Mouse (Mus musculus): Measurements from ENCODE around the gene Angpt4.

The Angpt4 gene

GRCm38 (mm10) chr2:151910919-151911500, at the start of gene Angpt4:
TSS of gene Angpt4 (plus strand) at chr2:151911210.
- CTCF ChIA-PET: no interaction called here

- CTCF ChIA-PET: interaction anchor here (0.6 to 0.8 kb wide), 2 partner anchors 146 to 189 kb away, joined by 3 to 10 read pairs; no protein-coding TSS in a partner anchor
Measured at GRCm38 (mm10) chr2:151862257-151862810, 48.7 kb upstream of the Angpt4 start.

GRCm38 (mm10) chr2:151864941-151865340, 46.1 kb upstream of the Angpt4 start:
- CTCF ChIA-PET: no interaction called here

GRCm38 (mm10) chr2:151866487-151866886, 44.5 kb upstream of the Angpt4 start:
- CTCF ChIA-PET: interaction anchor here (0.6 kb wide), 1 partner anchor 13 kb away, joined by 3 read pairs; no protein-coding TSS in a partner anchor

GRCm38 (mm10) chr2:151868196-151868595, 42.8 kb upstream of the Angpt4 start:
- CTCF ChIA-PET: interaction anchor here (0.7 kb wide), 1 partner anchor 18 kb away, joined by 3 read pairs; no protein-coding TSS in a partner anchor

DNA sequence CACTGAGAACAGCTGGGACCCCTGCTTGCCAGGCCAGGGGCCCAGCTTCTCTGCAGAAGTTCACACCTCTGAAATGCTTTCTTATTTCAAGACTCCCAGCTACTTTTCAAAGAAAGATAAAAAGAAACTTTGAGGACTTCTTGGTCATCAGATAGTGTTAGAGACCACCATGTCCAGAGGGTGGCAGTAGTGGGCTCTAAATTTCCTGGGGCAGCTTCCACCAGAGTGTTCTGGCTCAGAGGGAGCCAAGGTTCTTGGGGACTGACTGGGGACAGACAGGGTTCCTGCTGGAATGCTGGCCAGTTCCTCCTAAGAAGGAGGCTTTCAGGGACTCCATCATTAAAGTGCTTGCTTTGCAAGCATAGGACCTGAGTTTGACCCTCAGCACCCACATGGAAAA, 36.5 kb upstream of the Angpt4 start:
- CTCF ChIA-PET: no interaction called here

- CTCF ChIA-PET: no interaction called here
Measured at GRCm38 (mm10) chr2:151876012-151876485, 35.0 kb upstream of the Angpt4 start.

- CTCF ChIA-PET: no interaction called here
Measured at GRCm38 (mm10) chr2:151878645-151879044, 32.4 kb upstream of the Angpt4 start.

GRCm38 (mm10) chr2:151879760-151880159, 31.2 kb upstream of the Angpt4 start:
- CTCF ChIA-PET: no interaction called here

DNA sequence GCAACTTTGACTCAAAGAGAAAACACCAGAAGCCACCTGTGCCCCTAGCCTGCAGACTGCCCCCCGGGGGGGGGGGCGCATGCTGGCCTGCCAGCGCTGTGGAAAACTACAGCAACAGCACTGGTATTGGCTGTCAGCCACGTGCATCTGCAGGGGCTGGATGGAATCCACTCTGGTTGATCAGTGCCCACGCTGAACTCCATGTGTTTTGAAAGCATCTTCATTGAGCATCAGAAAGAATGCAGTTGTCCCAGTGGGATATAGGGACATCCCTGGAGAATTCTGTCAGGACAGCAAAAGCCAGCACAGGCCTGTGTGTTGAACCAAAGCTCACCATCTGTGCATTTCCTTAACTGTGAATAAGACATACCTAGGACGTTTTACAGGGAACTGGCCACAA, 20.0 kb upstream of the Angpt4 start:
- CTCF ChIA-PET: no interaction called here

- CTCF ChIA-PET: no interaction called here
Measured at GRCm38 (mm10) chr2:151893122-151893774, 17.8 kb upstream of the Angpt4 start.

DNA sequence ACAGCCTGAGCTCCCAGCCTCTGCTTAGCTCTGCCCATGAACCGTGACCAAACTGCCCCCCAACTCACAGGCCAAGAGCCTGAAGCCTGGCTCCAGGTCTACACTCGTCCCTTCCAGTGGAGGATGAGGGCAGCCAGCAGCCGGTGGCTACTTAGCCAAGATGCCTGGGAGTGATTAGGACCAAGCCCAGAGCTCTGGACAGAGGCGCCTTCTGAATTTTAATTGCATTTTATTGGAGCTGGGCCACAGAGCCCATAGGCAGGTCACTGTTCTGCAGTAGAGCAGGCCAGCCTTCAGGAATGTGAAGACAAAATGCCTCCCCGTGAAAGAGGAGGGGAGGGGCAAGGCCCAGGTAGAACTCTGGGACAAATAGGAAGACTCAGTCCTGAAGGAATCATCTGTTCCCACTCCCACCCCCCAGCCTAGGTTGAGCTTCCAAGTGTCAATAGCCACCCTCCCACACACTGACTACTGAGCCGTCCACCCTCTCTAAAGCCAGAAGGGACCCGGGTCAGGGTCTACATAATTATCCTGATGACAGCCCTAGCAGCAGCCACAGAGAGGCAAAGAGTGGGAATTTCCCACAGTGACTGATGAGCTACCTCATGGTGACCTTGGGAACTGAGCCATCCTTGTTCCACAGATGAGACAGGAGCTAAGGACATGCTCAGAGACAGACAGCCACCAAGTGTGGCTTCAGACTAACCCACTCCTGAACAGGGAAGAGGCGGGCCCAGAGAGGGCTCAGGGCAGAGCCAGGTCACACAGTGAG, 16.6 kb upstream of the Angpt4 start:
- CTCF ChIA-PET: no interaction called here

- CTCF ChIA-PET: no interaction called here
Measured at GRCm38 (mm10) chr2:151895911-151896310, 15.1 kb upstream of the Angpt4 start.

DNA sequence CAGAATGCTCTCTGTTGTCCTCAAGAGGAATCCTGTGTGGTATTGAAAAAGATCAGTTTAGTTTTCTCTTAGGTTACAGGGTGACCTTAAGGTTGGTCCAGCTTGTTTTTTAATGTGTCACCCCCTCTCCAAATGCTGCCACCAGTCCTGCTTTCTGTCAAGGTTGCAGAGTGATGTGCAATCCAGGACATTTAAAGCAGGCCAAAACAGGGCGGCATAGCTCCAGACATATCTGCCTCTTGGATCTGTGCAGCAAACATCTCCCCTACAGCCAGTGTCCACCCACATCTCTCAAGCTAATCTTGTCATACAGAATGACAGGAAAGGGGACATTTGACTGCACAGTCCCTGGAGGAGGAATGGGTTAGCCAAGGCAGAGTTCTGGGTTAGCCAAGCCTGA, 12.9 kb upstream of the Angpt4 start:
- CTCF ChIA-PET: no interaction called here

DNA sequence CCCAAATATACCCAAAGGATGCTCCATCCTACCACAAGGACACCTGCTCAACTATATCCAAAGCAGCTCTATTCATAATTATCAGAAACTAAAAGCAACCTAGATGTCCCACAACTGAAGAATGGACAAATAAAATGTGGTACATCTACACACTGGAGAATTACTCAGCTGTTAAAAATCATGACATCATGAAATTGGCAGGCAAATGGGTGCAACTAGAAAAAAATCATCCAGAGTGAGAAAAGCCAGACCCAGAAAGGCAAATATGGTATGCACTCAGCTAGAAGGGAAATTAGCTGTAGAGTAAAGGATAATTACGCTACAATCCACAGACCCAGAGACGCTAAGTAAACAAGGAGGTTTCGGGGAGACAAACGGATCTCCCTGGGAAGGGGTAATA, 10.2 kb upstream of the Angpt4 start:
- CTCF ChIA-PET: no interaction called here

GRCm38 (mm10) chr2:151903267-151903666, 7.7 kb upstream of the Angpt4 start:
- CTCF ChIA-PET: no interaction called here

DNA sequence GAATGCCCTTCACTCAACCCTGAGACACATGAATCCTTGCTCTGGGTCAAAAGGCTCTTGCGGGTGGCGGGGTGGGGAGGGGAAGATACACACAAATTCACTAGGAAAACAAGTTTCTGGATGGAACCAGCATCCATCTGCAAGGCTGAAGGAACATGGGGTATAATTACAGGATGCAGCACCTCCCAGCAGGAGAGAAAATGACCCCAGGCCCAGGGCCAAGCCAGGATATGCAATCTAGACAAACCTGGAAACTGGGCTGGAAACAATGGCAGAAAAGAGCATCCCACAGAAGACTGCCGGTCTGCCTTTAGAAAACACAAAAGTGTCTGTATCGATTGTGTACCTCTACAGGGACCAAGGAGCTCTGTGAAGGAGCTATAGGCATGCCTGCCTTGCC, 7.1 kb upstream of the Angpt4 start:
- CTCF ChIA-PET: no interaction called here

GRCm38 (mm10) chr2:151904636-151905035, 6.4 kb upstream of the Angpt4 start:
- CTCF ChIA-PET: no interaction called here

DNA sequence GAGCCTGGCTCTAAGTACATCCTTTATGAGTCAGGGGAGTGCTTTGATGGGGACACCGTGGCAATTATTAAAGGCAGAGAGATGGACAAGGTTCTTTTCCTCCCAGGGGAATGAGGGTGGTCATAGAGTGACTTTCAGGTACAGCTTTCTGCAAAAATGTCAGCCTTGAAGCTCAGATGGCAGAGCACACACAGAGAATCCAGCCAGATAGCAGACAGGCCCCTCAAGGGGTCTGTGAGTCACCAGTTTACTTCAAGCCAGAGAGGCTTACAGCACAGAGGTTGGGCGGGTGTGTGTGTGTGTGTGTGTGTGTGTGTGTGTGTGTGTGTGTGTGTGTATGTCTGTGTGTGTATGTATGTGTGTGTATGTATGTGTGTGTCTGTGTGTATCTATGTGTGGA, 4.0 kb upstream of the Angpt4 start:
- CTCF ChIA-PET: no interaction called here

- CTCF ChIA-PET: no interaction called here
Measured at GRCm38 (mm10) chr2:151909386-151909785, 1.6 kb upstream of the Angpt4 start.

DNA sequence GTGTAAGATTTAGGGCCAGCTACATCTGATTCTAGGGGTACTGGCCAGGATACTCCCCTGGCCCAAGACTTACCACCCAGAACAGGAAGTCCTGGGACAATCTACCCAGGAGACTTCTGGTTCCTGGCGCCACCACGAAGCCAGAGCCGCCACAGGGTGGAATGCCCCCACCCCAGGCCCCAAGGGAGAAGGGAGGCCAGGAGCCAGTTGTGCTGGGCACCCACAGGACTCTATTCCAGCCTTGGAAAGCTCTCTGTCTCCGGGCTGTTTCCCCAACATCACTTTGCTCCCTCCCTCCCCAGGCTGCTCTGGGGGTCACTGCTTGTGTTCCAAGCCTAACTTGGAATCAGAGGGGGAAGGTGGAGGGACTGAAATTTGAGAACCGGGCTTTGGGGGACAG, 512 bp upstream of the Angpt4 start:
- CTCF ChIA-PET: no interaction called here

DNA sequence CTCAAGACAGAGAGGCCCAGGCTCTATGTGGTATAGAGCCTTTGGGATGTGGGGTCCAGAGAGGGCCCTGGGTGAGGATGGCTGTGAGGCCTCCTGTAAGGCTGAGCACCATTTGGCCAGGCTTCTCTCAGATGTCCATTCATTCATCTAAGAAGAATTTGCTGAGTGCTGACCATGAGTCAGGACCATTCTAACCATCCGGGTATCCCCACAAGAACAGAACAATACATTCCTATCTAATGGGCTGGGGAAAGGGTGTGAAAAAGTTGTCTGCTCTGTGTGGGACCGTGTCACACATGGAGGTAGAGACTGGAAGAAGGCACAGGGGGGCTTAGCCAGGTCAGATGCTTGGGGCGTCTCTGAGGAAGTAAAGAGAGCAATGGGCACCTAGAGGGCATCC, 741 bp downstream of the Angpt4 start:
- CTCF ChIA-PET: no interaction called here

GRCm38 (mm10) chr2:151914120-151914519, 3.1 kb downstream of the Angpt4 start:
- CTCF ChIA-PET: no interaction called here

All from spleen, embryonic (tissue).